Mouse (Mus musculus): ENCODE results near the gene Ascl2. TPM values are rescaled to one million over a fixed set of nuclear protein-coding genes. Genes with fewer than 3 reads are reported as not detected.

Ascl2 gene
- 0.39 and 0.51 TPM in 2 replicates for polyA plus RNA-seq (2014; fragmentation: Nextera tagmentation; extraction: Ambion mirVana)

- Histone ChIP-seq H3K4me2 (replicated peaks) (peak within 1 kb of the TSS; percentile 98), H3K4me1 (replicated peaks; ENCODE audit: control insufficient read depth, insufficient read depth, low read length) (peaks cover 18% of the 10 kb centered on the region), H3K27me3 (ENCODE audit: control insufficient read depth, insufficient read depth, low read length) (peaks cover 79% of the 10 kb centered on the region), H3K4me3 (replicated peaks; ENCODE audit: low read length) (peak within 1 kb of the TSS; percentile 42), H3K9me3 (ENCODE audit: control insufficient read depth, low read length) (no peaks in the 10 kb centered on the region), H3K36me3 (replicated peaks; ENCODE audit: control insufficient read depth, insufficient read depth) (no peaks in the 10 kb centered on the region), H3K27ac (no peak within 1 kb of the TSS), H3K9ac (peak within 1 kb of the TSS; percentile 39)
- peak; percentile 64; the same call in 1 of the 2 replicates for ATAC-seq (ENCODE audit: low FRiP score)
- 1% methylated on average over 51 of the region's 51 CpGs for WGBS
- peak; percentile 59 for DNase-seq (ENCODE audit: low spot score)
Measured at GRCm38 (mm10) chr7:142968809-142969511, at the start of gene Ascl2. Ascl2 (minus strand) TSS chr7:142969264.

GRCm38 (mm10) chr7:143017181-143017580 lies 48.1 kb upstream of the Ascl2 start:
- Histone ChIP-seq H3K27me3 (ENCODE audit: control insufficient read depth, insufficient read depth, low read length) (no peaks in the 10 kb centered on the region), H3K4me1 (replicated peaks; ENCODE audit: control insufficient read depth, insufficient read depth, low read length) (peaks cover 15% of the 10 kb centered on the region), H3K36me3 (replicated peaks; ENCODE audit: control insufficient read depth, insufficient read depth) (no peaks in the 10 kb centered on the region), H3K9me3 (ENCODE audit: control insufficient read depth, low read length) (no peaks in the 10 kb centered on the region), H3K9ac (no peak overlapping the region), H3K4me2 (replicated peaks) (no peak overlapping the region), H3K27ac (no peak overlapping the region; the same call in 1 of the 2 replicates), H3K4me3 (replicated peaks; ENCODE audit: low read length) (no peak overlapping the region)
- ATAC-seq (ENCODE audit: low FRiP score) (no peak), DNase-seq (ENCODE audit: low spot score) (no peak)
- WGBS, result 76% methylated on average over 4 of the region's 4 CpGs

GRCm38 (mm10) chr7:143016424-143017142 lies 47.5 kb upstream of the Ascl2 start:
- Histone ChIP-seq H3K9me3 (ENCODE audit: control insufficient read depth, low read length) (no peaks in the 10 kb centered on the region), H3K9ac (no peak overlapping the region), H3K27ac (peak overlapping the region; percentile 54; the same call in 1 of the 2 replicates), H3K4me3 (replicated peaks; ENCODE audit: low read length) (no peak overlapping the region), H3K4me2 (replicated peaks) (no peak overlapping the region), H3K27me3 (ENCODE audit: control insufficient read depth, insufficient read depth, low read length) (no peaks in the 10 kb centered on the region), H3K36me3 (replicated peaks; ENCODE audit: control insufficient read depth, insufficient read depth) (no peaks in the 10 kb centered on the region), H3K4me1 (replicated peaks; ENCODE audit: control insufficient read depth, insufficient read depth, low read length) (peaks cover 18% of the 10 kb centered on the region)
- ATAC-seq (ENCODE audit: low FRiP score) (peak; percentile 13; the same call in 1 of the 2 replicates), DNase-seq (ENCODE audit: low spot score) (no peak)
- 50% methylated on average over 9 of the region's 9 CpGs for WGBS

GRCm38 (mm10) chr7:143015755-143016423 lies 46.8 kb upstream of the Ascl2 start:
- Histone ChIP-seq H3K9ac (no peak overlapping the region), H3K9me3 (ENCODE audit: control insufficient read depth, low read length) (no peaks in the 10 kb centered on the region), H3K27me3 (ENCODE audit: control insufficient read depth, insufficient read depth, low read length) (no peaks in the 10 kb centered on the region), H3K4me2 (replicated peaks) (no peak overlapping the region), H3K4me1 (replicated peaks; ENCODE audit: control insufficient read depth, insufficient read depth, low read length) (peaks cover 18% of the 10 kb centered on the region), H3K27ac (no peak overlapping the region; the same call in 1 of the 2 replicates), H3K4me3 (replicated peaks; ENCODE audit: low read length) (no peak overlapping the region), H3K36me3 (replicated peaks; ENCODE audit: control insufficient read depth, insufficient read depth) (no peaks in the 10 kb centered on the region)
- 7% methylated on average over 1 of the region's 1 CpGs for WGBS
- DNase-seq (ENCODE audit: low spot score) (peak; percentile 53), ATAC-seq (ENCODE audit: low FRiP score) (peak; percentile 64)

GRCm38 (mm10) chr7:143014862-143015659 lies 46.0 kb upstream of the Ascl2 start:
- no peaks in the 10 kb centered on the region for H3K27me3 ChIP-seq (ENCODE audit: control insufficient read depth, insufficient read depth, low read length)
- no peaks in the 10 kb centered on the region for H3K36me3 ChIP-seq (replicated peaks; ENCODE audit: control insufficient read depth, insufficient read depth)
- no peak for ATAC-seq (ENCODE audit: low FRiP score)

GRCm38 (mm10) chr7:143013420-143014178 lies 44.5 kb upstream of the Ascl2 start:
- H3K4me2 ChIP-seq (replicated peaks), result no peak overlapping the region
- H3K4me1 ChIP-seq (replicated peaks; ENCODE audit: control insufficient read depth, insufficient read depth, low read length), result peaks cover 26% of the 10 kb centered on the region
- H3K27ac ChIP-seq, result no peak overlapping the region
- H3K9ac ChIP-seq, result no peak overlapping the region
- DNase-seq (ENCODE audit: low spot score) (no peak), ATAC-seq (ENCODE audit: low FRiP score) (no peak)
- WGBS, result 63% methylated on average over 8 of the region's 8 CpGs
- H3K9me3 ChIP-seq (ENCODE audit: control insufficient read depth, low read length), result no peaks in the 10 kb centered on the region
- no peaks in the 10 kb centered on the region for H3K36me3 ChIP-seq (replicated peaks; ENCODE audit: control insufficient read depth, insufficient read depth)
- H3K4me3 ChIP-seq (replicated peaks; ENCODE audit: low read length), result no peak overlapping the region
- H3K27me3 ChIP-seq (ENCODE audit: control insufficient read depth, insufficient read depth, low read length), result no peaks in the 10 kb centered on the region

More at GRCm38 (mm10) chr7:143014862-143015659, 46.0 kb upstream of the Ascl2 start:
- H3K4me2 ChIP-seq (replicated peaks), result no peak overlapping the region
- no peak for DNase-seq (ENCODE audit: low spot score)
- no peaks in the 10 kb centered on the region for H3K9me3 ChIP-seq (ENCODE audit: control insufficient read depth, low read length)
- no peak overlapping the region for H3K4me3 ChIP-seq (replicated peaks; ENCODE audit: low read length)
- peaks cover 18% of the 10 kb centered on the region for H3K4me1 ChIP-seq (replicated peaks; ENCODE audit: control insufficient read depth, insufficient read depth, low read length)
- 84% methylated on average over 7 of the region's 7 CpGs for WGBS
- no peak overlapping the region for H3K9ac ChIP-seq
- H3K27ac ChIP-seq, result no peak overlapping the region

- WGBS, result 47% methylated on average over 5 of the region's 5 CpGs
- Histone ChIP-seq H3K4me1 (replicated peaks; ENCODE audit: control insufficient read depth, insufficient read depth, low read length) (peaks cover 31% of the 10 kb centered on the region), H3K9me3 (ENCODE audit: control insufficient read depth, low read length) (no peaks in the 10 kb centered on the region), H3K36me3 (replicated peaks; ENCODE audit: control insufficient read depth, insufficient read depth) (no peaks in the 10 kb centered on the region), H3K4me3 (replicated peaks; ENCODE audit: low read length) (no peak overlapping the region), H3K27ac (no peak overlapping the region), H3K9ac (no peak overlapping the region), H3K27me3 (ENCODE audit: control insufficient read depth, insufficient read depth, low read length) (no peaks in the 10 kb centered on the region), H3K4me2 (replicated peaks) (no peak overlapping the region)
- DNase-seq (ENCODE audit: low spot score) (peak; percentile 29), ATAC-seq (ENCODE audit: low FRiP score) (no peak)
Measured at GRCm38 (mm10) chr7:143012230-143012875, 43.3 kb upstream of the Ascl2 start.

- DNase-seq (ENCODE audit: low spot score), result no peak
- Histone ChIP-seq H3K4me3 (replicated peaks; ENCODE audit: low read length) (no peak overlapping the region), H3K9ac (no peak overlapping the region), H3K27ac (no peak overlapping the region), H3K9me3 (ENCODE audit: control insufficient read depth, low read length) (no peaks in the 10 kb centered on the region), H3K36me3 (replicated peaks; ENCODE audit: control insufficient read depth, insufficient read depth) (no peaks in the 10 kb centered on the region), H3K4me1 (replicated peaks; ENCODE audit: control insufficient read depth, insufficient read depth, low read length) (peaks cover 31% of the 10 kb centered on the region), H3K27me3 (ENCODE audit: control insufficient read depth, insufficient read depth, low read length) (no peaks in the 10 kb centered on the region), H3K4me2 (replicated peaks) (no peak overlapping the region)
- no peak for ATAC-seq (ENCODE audit: low FRiP score)
- 95% methylated on average over 1 of the region's 1 CpGs for WGBS
Measured at GRCm38 (mm10) chr7:143011226-143011625, 42.2 kb upstream of the Ascl2 start.

Data from hindbrain, embryonic 14.5 days (tissue).